Mouse (Mus musculus): ENCODE data around the gene Pde6c. TPM values are rescaled to one million over a fixed set of nuclear protein-coding genes. Genes with fewer than 3 reads are reported as not detected.

Pde6c gene
- 0.02 and 0.11 TPM in 2 replicates for polyA plus RNA-seq (2015; fragmentation: Nextera tagmentation; extraction: Ambion mirVana)

GRCm38 (mm10) chr19:38132481-38132880, at the start of gene Pde6c:
Gene Pde6c, plus strand, starts transcription at chr19:38132781.
- H3K9me3 ChIP-seq (ENCODE audit: control insufficient read depth, low read length) = no peaks in the 10 kb centered on the region
- no peak within 1 kb of the TSS for H3K27ac ChIP-seq (replicated peaks)
- DNase-seq (ENCODE audit: low spot score) = no peak
- TF ChIP-seq EP300 (optimal IDR thresholded peaks at IDR 0.05) (no peak), CTCF (IDR thresholded peaks at IDR 0.05; ENCODE audit: low read depth) (no peak)
- WGBS = 70% methylated on average over 6 of the region's 6 CpGs
- H3K4me2 ChIP-seq (replicated peaks; ENCODE audit: low read depth) = no peak within 1 kb of the TSS
- H3K9ac ChIP-seq (ENCODE audit: low read length) = no peak within 1 kb of the TSS
- H3K27me3 ChIP-seq (ENCODE audit: control insufficient read depth, insufficient read depth, low read length) = no peaks in the 10 kb centered on the region
- ATAC-seq (ENCODE audit: low FRiP score, low TSS enrichment) = no peak
- no peak within 1 kb of the TSS for H3K4me3 ChIP-seq (ENCODE audit: low read depth, low read length)
- H3K36me3 ChIP-seq (ENCODE audit: control insufficient read depth, insufficient read depth, low read length) = no peaks in the 10 kb centered on the region
- H3K4me1 ChIP-seq (replicated peaks; ENCODE audit: control insufficient read depth, insufficient read depth) = no peaks in the 10 kb centered on the region

DNA sequence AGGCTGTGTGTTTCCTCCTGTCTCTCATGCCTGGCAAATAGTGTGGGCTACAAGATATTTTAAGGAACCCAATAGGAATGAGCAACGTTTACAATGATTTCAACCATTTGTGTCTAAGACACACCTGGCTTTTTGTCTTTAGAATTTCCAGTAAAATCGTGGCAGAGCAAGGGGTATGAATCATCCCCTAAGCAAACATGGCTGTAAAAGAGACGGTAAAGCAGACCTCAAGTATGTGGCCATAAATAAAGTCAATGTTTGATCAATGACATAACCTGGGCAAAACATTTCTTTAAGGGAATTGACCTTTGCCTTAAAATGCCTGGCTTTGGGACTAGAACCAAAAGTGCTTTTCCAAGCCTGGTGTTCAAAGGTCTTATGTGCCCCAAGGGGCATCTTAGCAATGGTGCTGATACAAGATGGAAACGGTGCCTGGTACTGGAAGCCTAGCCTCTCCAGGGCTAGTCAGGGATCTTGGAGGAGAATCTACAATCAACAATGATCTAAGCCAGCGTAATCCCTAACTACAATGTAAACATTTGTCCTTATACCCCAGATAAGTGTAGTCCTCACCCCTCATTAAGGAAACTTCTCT, 49.6 kb upstream of the Pde6c start:
- no peak overlapping the region for H3K4me3 ChIP-seq (ENCODE audit: low read depth, low read length)
- H3K9ac ChIP-seq (ENCODE audit: low read length) = no peak overlapping the region
- no peaks in the 10 kb centered on the region for H3K9me3 ChIP-seq (ENCODE audit: control insufficient read depth, low read length)
- no peaks in the 10 kb centered on the region for H3K27me3 ChIP-seq (ENCODE audit: control insufficient read depth, insufficient read depth, low read length)
- no peaks in the 10 kb centered on the region for H3K4me1 ChIP-seq (replicated peaks; ENCODE audit: control insufficient read depth, insufficient read depth)
- peak; percentile 72 for ATAC-seq (ENCODE audit: low FRiP score, low TSS enrichment)
- no peak overlapping the region for H3K4me2 ChIP-seq (replicated peaks; ENCODE audit: low read depth)
- DNase-seq (ENCODE audit: low spot score) = no peak
- no peaks in the 10 kb centered on the region for H3K36me3 ChIP-seq (ENCODE audit: control insufficient read depth, insufficient read depth, low read length)
- no peak for TF ChIP-seq EP300 (optimal IDR thresholded peaks at IDR 0.05)
- TF ChIP-seq CTCF (IDR thresholded peaks at IDR 0.05; ENCODE audit: low read depth) = no peak
- peak overlapping the region; percentile 30; the same call in 1 of the 2 replicates for H3K27ac ChIP-seq (replicated peaks)
- WGBS = 20% methylated on average over 5 of the region's 5 CpGs

GRCm38 (mm10) chr19:38085841-38086240, 46.7 kb upstream of the Pde6c start:
- Histone ChIP-seq H3K36me3 (ENCODE audit: control insufficient read depth, insufficient read depth, low read length) (no peaks in the 10 kb centered on the region), H3K27me3 (ENCODE audit: control insufficient read depth, insufficient read depth, low read length) (no peaks in the 10 kb centered on the region), H3K9me3 (ENCODE audit: control insufficient read depth, low read length) (no peaks in the 10 kb centered on the region), H3K4me1 (replicated peaks; ENCODE audit: control insufficient read depth, insufficient read depth) (no peaks in the 10 kb centered on the region), H3K4me3 (ENCODE audit: low read depth, low read length) (no peak overlapping the region), H3K27ac (replicated peaks) (no peak overlapping the region), H3K4me2 (replicated peaks; ENCODE audit: low read depth) (no peak overlapping the region), H3K9ac (ENCODE audit: low read length) (no peak overlapping the region)
- ATAC-seq (ENCODE audit: low FRiP score, low TSS enrichment) (no peak), DNase-seq (ENCODE audit: low spot score) (no peak)
- 82% methylated on average over 4 of the region's 4 CpGs for WGBS
- TF ChIP-seq CTCF (IDR thresholded peaks at IDR 0.05; ENCODE audit: low read depth) (no peak), EP300 (optimal IDR thresholded peaks at IDR 0.05) (no peak)

DNA sequence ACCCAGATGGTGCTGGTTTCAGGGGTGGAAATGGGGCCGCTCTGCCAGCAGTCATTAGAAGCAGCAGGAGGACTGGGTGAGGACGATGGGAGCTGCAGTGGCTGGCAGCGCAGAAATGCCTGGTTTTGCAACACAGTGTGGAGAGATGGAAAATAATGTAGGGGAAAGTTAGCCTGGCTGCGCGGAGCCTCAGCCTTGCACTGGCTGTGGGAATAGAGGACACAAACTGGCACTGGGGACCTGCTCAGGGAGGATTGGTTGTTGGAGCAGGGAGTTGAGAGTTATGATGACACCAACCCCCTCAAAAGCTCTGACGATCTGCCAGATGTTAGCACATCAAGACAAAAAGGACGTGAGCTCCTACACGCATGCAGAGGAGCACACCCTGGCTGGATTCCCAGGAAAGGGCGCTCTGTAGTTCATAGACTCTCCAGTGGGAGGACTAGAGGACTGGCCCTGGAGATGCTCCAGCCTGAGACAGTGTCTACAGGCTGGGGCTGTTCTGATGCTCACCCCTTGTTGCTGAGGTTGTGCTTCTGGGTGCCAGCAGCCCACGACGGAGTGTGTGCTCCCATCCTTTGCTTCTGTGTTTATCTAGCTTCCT, 45.5 kb upstream of the Pde6c start:
- no peaks in the 10 kb centered on the region for H3K4me1 ChIP-seq (replicated peaks; ENCODE audit: control insufficient read depth, insufficient read depth)
- DNase-seq (ENCODE audit: low spot score) (peak; percentile 71), ATAC-seq (ENCODE audit: low FRiP score, low TSS enrichment) (peak; percentile 72)
- no peaks in the 10 kb centered on the region for H3K9me3 ChIP-seq (ENCODE audit: control insufficient read depth, low read length)
- no peak overlapping the region for H3K27ac ChIP-seq (replicated peaks)
- H3K27me3 ChIP-seq (ENCODE audit: control insufficient read depth, insufficient read depth, low read length) = no peaks in the 10 kb centered on the region
- H3K36me3 ChIP-seq (ENCODE audit: control insufficient read depth, insufficient read depth, low read length) = no peaks in the 10 kb centered on the region
- WGBS = 39% methylated on average over 11 of the region's 11 CpGs
- no peak overlapping the region for H3K4me3 ChIP-seq (ENCODE audit: low read depth, low read length)
- no peak overlapping the region; the same call in 1 of the 2 replicates for H3K9ac ChIP-seq (ENCODE audit: low read length)
- TF ChIP-seq EP300 (optimal IDR thresholded peaks at IDR 0.05) (no peak), CTCF (IDR thresholded peaks at IDR 0.05; ENCODE audit: low read depth) (peak; percentile 80)
- H3K4me2 ChIP-seq (replicated peaks; ENCODE audit: low read depth) = no peak overlapping the region

DNA sequence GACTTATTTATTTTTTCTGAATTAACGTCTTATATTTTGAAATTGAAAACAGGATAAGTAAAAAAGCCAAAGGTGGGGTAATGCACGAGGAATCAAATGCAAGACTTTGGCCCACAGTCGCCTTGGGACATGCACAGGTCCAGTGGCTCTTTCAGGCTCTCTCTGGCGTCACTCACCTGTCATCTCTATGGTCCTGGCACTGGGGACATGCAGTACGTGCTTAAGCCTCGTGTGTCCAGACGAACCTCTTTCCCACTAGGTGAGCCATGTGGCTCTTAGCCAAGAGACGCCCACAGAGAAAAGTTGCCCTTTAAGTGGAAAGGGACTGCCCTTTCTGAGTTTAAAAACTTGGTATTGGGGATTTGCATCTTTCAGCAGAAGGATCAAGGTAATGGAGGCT, 43.2 kb upstream of the Pde6c start:
- Histone ChIP-seq H3K9me3 (ENCODE audit: control insufficient read depth, low read length) (no peaks in the 10 kb centered on the region), H3K36me3 (ENCODE audit: control insufficient read depth, insufficient read depth, low read length) (no peaks in the 10 kb centered on the region), H3K4me1 (replicated peaks; ENCODE audit: control insufficient read depth, insufficient read depth) (no peaks in the 10 kb centered on the region), H3K9ac (ENCODE audit: low read length) (no peak overlapping the region), H3K4me2 (replicated peaks; ENCODE audit: low read depth) (no peak overlapping the region), H3K4me3 (ENCODE audit: low read depth, low read length) (no peak overlapping the region), H3K27me3 (ENCODE audit: control insufficient read depth, insufficient read depth, low read length) (no peaks in the 10 kb centered on the region), H3K27ac (replicated peaks) (no peak overlapping the region)
- TF ChIP-seq CTCF (IDR thresholded peaks at IDR 0.05; ENCODE audit: low read depth) (no peak), EP300 (optimal IDR thresholded peaks at IDR 0.05) (no peak)
- DNase-seq (ENCODE audit: low spot score) = no peak
- ATAC-seq (ENCODE audit: low FRiP score, low TSS enrichment) = no peak
- WGBS = 67% methylated on average over 8 of the region's 8 CpGs

DNA sequence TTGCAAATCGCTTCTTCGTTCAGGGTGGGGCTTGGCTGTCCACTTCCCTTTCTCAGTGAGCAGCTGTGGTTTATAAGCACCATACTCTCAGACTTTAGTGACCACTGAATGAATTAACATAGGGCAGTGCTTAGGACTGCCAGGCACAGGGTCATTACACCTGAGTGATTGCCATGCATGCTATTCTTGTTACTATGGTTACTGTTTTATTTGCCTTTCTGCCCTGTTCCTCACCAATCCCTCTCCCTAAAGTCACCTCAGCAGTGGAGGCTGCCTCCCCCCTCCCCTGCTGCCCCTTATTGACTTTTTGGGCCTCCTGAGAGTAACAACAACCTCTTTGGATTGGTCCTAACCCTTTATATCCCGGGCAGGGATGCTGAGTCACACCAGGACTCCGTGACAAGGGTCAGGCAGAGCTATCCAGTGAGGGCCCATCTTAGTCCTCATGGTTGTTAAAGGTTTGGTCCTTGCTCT, 41.0 kb upstream of the Pde6c start:
- no peak overlapping the region for H3K27ac ChIP-seq (replicated peaks)
- H3K36me3 ChIP-seq (ENCODE audit: control insufficient read depth, insufficient read depth, low read length) = no peaks in the 10 kb centered on the region
- H3K4me2 ChIP-seq (replicated peaks; ENCODE audit: low read depth) = no peak overlapping the region
- TF ChIP-seq EP300 (optimal IDR thresholded peaks at IDR 0.05) (no peak), CTCF (IDR thresholded peaks at IDR 0.05; ENCODE audit: low read depth) (no peak)
- H3K27me3 ChIP-seq (ENCODE audit: control insufficient read depth, insufficient read depth, low read length) = no peaks in the 10 kb centered on the region
- H3K4me3 ChIP-seq (ENCODE audit: low read depth, low read length) = no peak overlapping the region
- peak; percentile 64 for DNase-seq (ENCODE audit: low spot score)
- no peak overlapping the region for H3K9ac ChIP-seq (ENCODE audit: low read length)
- H3K9me3 ChIP-seq (ENCODE audit: control insufficient read depth, low read length) = no peaks in the 10 kb centered on the region
- no peaks in the 10 kb centered on the region for H3K4me1 ChIP-seq (replicated peaks; ENCODE audit: control insufficient read depth, insufficient read depth)
- 50% methylated on average over 4 of the region's 4 CpGs for WGBS
- peak; percentile 77 for ATAC-seq (ENCODE audit: low FRiP score, low TSS enrichment)
